Mouse (Mus musculus) liver, embryonic 14.5 days (tissue): ENCODE results near the gene Cd1d1. TPM values are rescaled to one million over a fixed set of nuclear protein-coding genes. Genes with fewer than 3 reads are reported as not detected.

Experiments used
- ATAC-seq: fragments of 200-750 bp; cut with Nextera tagmentation; 2 replicates; pipeline ENCODE4 v1.8.0; 2017; ENCODE audit warnings: moderate number of reproducible peaks, mild to moderate bottlenecking, moderate library complexity; ENCODE audit not compliant: insufficient read depth
- DNase-seq, 3 experiments: peaks; one replicate each; pipeline ENCODE4 v3.0.0-alpha.2; 2012 to 2013; ENCODE audit warnings: low read depth in 3 of 3, low spot score in 3 of 3
- H3K27ac ChIP-seq: fragments of 300-500 bp; sonication (generic); 2 replicates; pipeline ENCODE4 v1.5.1; 2014; ENCODE audit warnings: moderate library complexity, mild to moderate bottlenecking, control low read depth, inconsistent platforms
- H3K27me3 ChIP-seq: fragments of 300-500 bp; sonication (generic); 2 replicates; pipeline ENCODE4 v1.6.1; 2014; ENCODE audit warnings: mild to moderate bottlenecking, low read length, moderate library complexity; ENCODE audit not compliant: control insufficient read depth, insufficient read depth
- H3K36me3 ChIP-seq: fragments of 300-500 bp; sonication (generic); replicated peaks from 2 replicates; pipeline ENCODE4 v1.6.1; 2014; ENCODE audit warnings: low read depth; ENCODE audit not compliant: control insufficient read depth, insufficient read depth
- H3K4me1 ChIP-seq, 2 experiments: fragments of 200-500 bp in 1 of 2; fragments of 300-500 bp in 1 of 2; sonication (generic) in 1 of 2; replicated peaks; 2 replicates each; pipeline ENCODE4 v1.6.1; 2012 to 2014; ENCODE audit warnings: antibody characterized with exemption in 1 of 2, inconsistent platforms in 1 of 2, low read length in 1 of 2; ENCODE audit not compliant: control insufficient read depth in 2 of 2, insufficient read depth in 2 of 2
- H3K4me2 ChIP-seq: fragments of 300-500 bp; sonication (generic); 2 replicates; pipeline ENCODE4 v1.6.1; 2014; ENCODE audit warnings: low read depth, mild to moderate bottlenecking, control low read depth, moderate library complexity
- H3K4me3 ChIP-seq, 2 experiments: fragments of 200-500 bp in 1 of 2; fragments of 300-500 bp in 1 of 2; sonication (generic) in 1 of 2; 2 replicates each; pipeline ENCODE4 v1.5.1; 2012 to 2014; ENCODE audit warnings: low read depth in 2 of 2, low read length in 2 of 2, mild to moderate bottlenecking in 2 of 2, control low read depth in 1 of 2, inconsistent platforms in 1 of 2, moderate library complexity in 1 of 2; ENCODE audit not compliant: insufficient read depth in 1 of 2
- H3K9ac ChIP-seq: fragments of 300-500 bp; sonication (generic); replicated peaks from 2 replicates; pipeline ENCODE4 v1.6.1; 2014; ENCODE audit warnings: mild to moderate bottlenecking, control low read depth, moderate library complexity
- H3K9me3 ChIP-seq: fragments of 300-500 bp; sonication (generic); 2 replicates; pipeline ENCODE4 v1.6.1; 2016; ENCODE audit warnings: low read length, mixed read lengths; ENCODE audit not compliant: control insufficient read depth
- CTCF ChIP-seq: IDR thresholded peaks from 2 replicates; pipeline ENCODE4 v1.5.1; 2016; ENCODE audit warnings: antibody characterized with exemption, low read depth, control low read depth
- EP300 ChIP-seq: IDR thresholded peaks from 2 replicates; pipeline ENCODE4 v1.6.1; 2016; ENCODE audit warnings: antibody characterized with exemption, low read depth
- WGBS: fragments of 180-500 bp; shearing (Covaris S2); extraction: QIAGEN DNeasy Blood & Tissue Kit; methylation state at CpG from one replicate; pipeline ENCODE4 v1.1.7; 2014; ENCODE audit not compliant: insufficient replicate concordance; 5-methylcytosine and 5-hydroxymethylcytosine counted together
- polyA plus RNA-seq, 2 experiments: library from polyadenylated mRNA; depleted of rRNA in 1 of 2; stranded (reverse) in 1 of 2; unstranded in 1 of 2; fragments of >200 nt; fragmentation: Nextera tagmentation in 1 of 2; extraction: Ambion mirVana in 1 of 2; gene quantifications; 2 replicates each; pipeline versions ENCODE4 v1.2.1 to v1.2.3; 2012 to 2014

The Cd1d1 gene
- polyA plus RNA-seq, 2 experiments = 3.4 to 4.2 TPM

DNA sequence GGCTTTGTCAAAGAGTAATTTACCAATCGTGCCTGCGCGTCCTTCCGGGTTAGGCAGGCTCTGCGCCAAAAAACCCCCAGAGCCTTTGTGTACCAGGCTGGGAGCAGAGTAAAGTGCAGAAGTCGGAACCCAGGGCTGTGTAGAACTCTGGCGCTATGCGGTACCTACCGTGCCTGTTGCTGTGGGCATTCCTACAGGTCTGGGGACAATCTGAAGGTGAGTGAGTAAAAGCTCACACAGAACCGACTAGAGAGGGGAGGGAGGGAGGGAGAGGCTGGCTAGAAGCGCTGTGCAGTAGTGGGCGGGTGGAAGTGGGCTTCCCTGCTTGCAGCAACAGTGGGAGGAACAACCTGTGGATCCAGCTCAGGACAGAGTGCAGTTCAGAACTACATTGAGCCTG is 12.8 kb downstream of the Cd1d1 start:
- Histone ChIP-seq H3K36me3 (no peaks in the 10 kb centered on the region), H3K4me3 (peak overlapping the region; percentile 1 to 29; a peak in 1 of 4 replicates), H3K27ac (no peak overlapping the region), H3K4me1 (peaks cover 0 to 4% of the 10 kb centered on the region in 2 experiments; a peak in 1 of 4 replicates), H3K27me3 (no peaks in the 10 kb centered on the region), H3K9ac (no peak overlapping the region), H3K9me3 (no peaks in the 10 kb centered on the region), H3K4me2 (peak overlapping the region; percentile 30; the same call in 1 of the 2 replicates)
- no peak for TF ChIP-seq EP300
- no peak for ATAC-seq
- no peak for DNase-seq
- 20% methylated on average over 12 of the region's 12 CpGs for WGBS

DNA sequence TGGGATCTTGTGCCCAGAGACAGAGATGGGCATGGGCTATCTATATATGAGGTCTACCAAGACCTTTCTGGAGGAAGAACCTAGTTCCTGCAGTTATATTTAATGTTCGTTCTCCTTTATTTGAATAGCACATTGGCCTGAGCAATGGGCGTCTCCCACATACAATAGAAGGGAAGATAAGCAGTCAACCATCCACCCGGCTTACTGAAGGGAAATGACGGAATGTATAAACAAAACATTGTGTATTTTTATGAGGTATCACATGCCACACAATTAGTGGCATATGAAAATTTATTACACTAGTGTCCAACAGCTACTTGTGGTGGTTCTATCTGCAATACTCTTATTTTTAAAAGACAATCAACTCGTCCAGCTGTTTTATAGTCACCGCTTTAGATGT is 15.9 kb downstream of the Cd1d1 start:
- Histone ChIP-seq H3K27ac (no peak overlapping the region), H3K4me1 (peaks cover 0 to 4% of the 10 kb centered on the region in 2 experiments; a peak in 1 of 4 replicates), H3K9me3 (no peaks in the 10 kb centered on the region), H3K27me3 (no peaks in the 10 kb centered on the region), H3K4me3 (no peak overlapping the region), H3K36me3 (no peaks in the 10 kb centered on the region), H3K9ac (no peak overlapping the region), H3K4me2 (no peak overlapping the region)
- WGBS = 62% methylated on average over 6 of the region's 6 CpGs
- TF ChIP-seq EP300 = no peak
- TF ChIP-seq CTCF = no peak
- DNase-seq (no peak), ATAC-seq (no peak)

DNA sequence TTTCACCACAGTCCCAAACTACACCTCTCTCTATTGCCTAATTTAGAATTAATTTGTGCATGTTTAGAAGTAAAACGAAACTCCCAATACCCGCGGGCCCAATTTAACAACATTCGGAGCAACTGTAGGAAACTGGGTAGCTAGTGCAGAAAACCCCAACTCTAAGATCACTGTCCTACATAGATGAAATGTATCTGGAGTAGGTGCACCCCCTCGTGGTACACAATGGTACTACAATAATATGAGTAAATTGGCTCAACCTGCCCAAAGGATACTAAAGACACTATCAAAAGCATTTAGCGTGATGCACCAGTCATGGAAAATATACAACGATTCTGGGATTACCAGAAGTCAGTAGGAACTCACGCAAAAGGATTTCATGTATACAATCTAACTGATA is 22.7 kb downstream of the Cd1d1 start:
- WGBS = 7% methylated on average over 8 of the region's 8 CpGs

DNA sequence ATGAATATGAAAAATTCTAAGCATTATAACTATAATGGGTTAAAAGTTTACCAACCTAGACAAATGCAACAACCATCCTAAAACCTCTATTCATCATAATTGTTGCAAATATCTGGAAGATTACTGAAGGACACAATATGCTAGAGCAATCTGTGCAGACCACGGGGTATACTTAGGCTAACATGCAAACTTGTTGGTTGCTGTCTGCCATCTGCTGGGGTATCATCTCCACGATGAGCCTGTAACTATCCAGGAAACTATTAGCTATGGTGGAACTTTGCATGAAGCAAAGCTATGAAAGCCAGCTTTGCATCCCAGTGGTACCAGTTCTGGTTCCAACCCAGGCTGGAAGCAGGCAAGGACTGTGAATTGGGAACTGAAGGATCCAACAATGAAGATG is 24.1 kb downstream of the Cd1d1 start:
- H3K4me3 ChIP-seq = no peak overlapping the region
- TF ChIP-seq CTCF (no peak), EP300 (no peak)
- no peak overlapping the region for H3K27ac ChIP-seq
- no peaks in the 10 kb centered on the region for H3K27me3 ChIP-seq
- no peaks in the 10 kb centered on the region for H3K9me3 ChIP-seq
- ATAC-seq (no peak), DNase-seq (no peak)
- H3K4me1 ChIP-seq = no peaks in the 10 kb centered on the region
- no peak overlapping the region for H3K4me2 ChIP-seq
- 43% methylated on average over 2 of the region's 2 CpGs for WGBS
- H3K9ac ChIP-seq = no peak overlapping the region
- H3K36me3 ChIP-seq = no peaks in the 10 kb centered on the region

More for the DNA sequence above, 22.7 kb downstream of the Cd1d1 start:
- TF ChIP-seq EP300 = no peak
- peak; percentile 70 for TF ChIP-seq CTCF
- no peak overlapping the region for H3K9ac ChIP-seq
- no peak overlapping the region for H3K4me3 ChIP-seq
- no peaks in the 10 kb centered on the region for H3K27me3 ChIP-seq
- H3K4me2 ChIP-seq = no peak overlapping the region
- ATAC-seq (no peak), DNase-seq (peak; percentile 25 to 42 (median 30))
- no peaks in the 10 kb centered on the region for H3K36me3 ChIP-seq
- no peak overlapping the region for H3K27ac ChIP-seq
- no peaks in the 10 kb centered on the region for H3K9me3 ChIP-seq
- no peaks in the 10 kb centered on the region for H3K4me1 ChIP-seq

DNA sequence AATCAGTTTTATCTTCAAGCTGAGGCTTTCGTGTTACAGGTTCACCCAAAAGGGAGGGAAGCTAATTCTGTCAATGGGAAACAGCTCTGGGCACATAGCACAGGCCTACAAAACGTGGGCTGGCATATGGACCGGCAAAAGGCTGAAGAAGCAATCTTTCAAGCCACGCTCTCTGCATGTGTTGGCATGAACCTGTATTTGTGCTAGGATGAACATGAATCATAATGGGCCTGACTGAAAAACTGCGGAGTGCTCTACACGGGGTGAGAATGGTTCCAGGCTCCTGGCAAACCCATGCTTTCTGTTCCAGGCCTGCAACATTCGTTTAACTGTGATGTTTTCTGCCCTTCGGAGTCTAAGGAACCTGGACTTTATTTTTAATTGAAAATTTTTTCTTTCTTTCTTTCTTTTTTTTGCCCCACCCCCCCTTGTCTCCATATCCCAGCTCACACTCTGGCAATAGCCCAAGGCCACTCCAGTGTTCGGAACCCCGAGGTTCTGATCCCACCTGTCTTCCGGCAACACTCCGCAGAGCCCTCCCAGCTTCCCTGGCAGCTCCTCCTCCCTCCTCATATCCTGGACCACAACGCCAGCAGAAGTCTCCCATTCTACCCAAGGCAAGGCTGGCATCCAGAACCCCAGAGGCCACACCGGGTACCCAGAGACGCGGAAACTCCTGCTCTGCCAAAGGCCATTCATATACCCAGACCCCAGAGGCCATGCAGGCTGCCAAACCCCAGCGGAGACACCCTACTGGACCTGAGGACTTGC is 36.4 kb downstream of the Cd1d1 start:
- 71% methylated on average over 17 of the region's 17 CpGs for WGBS
- TF ChIP-seq CTCF (no peak), EP300 (no peak)

More for the DNA sequence above, 36.4 kb downstream of the Cd1d1 start:
- H3K9ac ChIP-seq = no peak overlapping the region
- no peak overlapping the region for H3K4me3 ChIP-seq
- no peaks in the 10 kb centered on the region for H3K36me3 ChIP-seq
- DNase-seq (no peak), ATAC-seq (no peak)
- H3K27me3 ChIP-seq = no peaks in the 10 kb centered on the region
- H3K4me1 ChIP-seq = no peaks in the 10 kb centered on the region; a peak in 2 of 4 replicates
- H3K9me3 ChIP-seq = no peaks in the 10 kb centered on the region
- no peak overlapping the region for H3K4me2 ChIP-seq
- no peak overlapping the region for H3K27ac ChIP-seq
